Mouse (Mus musculus) liver, embryonic 14.5 days (tissue): ENCODE measurements around the gene Rps27a.

Source experiments
- CTCF ChIP-seq: IDR thresholded peaks from 2 replicates; pipeline ENCODE4 v1.5.1; 2016; ENCODE audit warnings: antibody characterized with exemption, low read depth, control low read depth
- EP300 ChIP-seq: IDR thresholded peaks from 2 replicates; pipeline ENCODE4 v1.6.1; 2016; ENCODE audit warnings: antibody characterized with exemption, low read depth

DNA sequence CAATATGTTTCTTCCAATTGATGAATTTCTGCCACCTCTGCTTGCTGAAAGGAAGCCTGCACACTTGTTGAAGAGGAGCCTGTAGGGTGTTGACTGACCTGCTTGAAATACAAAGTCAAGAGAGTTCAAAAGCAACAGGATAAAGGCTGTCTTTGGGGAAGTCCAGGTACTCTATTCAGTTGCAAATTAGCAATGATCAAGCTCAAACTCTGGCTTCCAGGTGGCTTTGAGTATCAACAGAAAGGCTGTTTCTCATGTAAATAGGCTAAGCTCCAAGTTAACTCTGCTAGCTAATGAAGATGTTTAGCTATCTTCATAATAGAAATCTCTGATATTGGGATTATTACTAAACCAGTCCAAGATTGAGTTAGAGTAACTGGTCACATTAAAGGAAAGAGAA is 49.2 kb upstream of the Rps27a start:
- TF ChIP-seq CTCF: no peak
- TF ChIP-seq EP300: no peak
